Mouse (Mus musculus): Measurements from ENCODE around the gene Agtpbp1. TPM values are rescaled to one million over a fixed set of nuclear protein-coding genes. Genes with fewer than 3 reads are reported as not detected.

The Agtpbp1 gene
- total RNA-seq, 1 experiment: 25.0 TPM

- no peak for DNase-seq (ENCODE audit: low read depth, low spot score)
- Histone ChIP-seq H3K9ac (ENCODE audit: insufficient read depth, low read depth, low read length, poor library complexity, severe bottlenecking) (no peak overlapping the region), H3K4me3 (ENCODE audit: insufficient read depth in 1 of 2, low read depth in 1 of 2, low read length in 2 of 2, poor library complexity in 1 of 2, severe bottlenecking in 1 of 2) (no peak overlapping the region), H3K9me3 (ENCODE audit: control insufficient read depth, insufficient read depth, low read depth, low read length) (no peaks in the 10 kb centered on the region), H3K36me3 (ENCODE audit: control insufficient read depth, insufficient read depth, low read length, poor library complexity, severe bottlenecking) (no peaks in the 10 kb centered on the region), H3K27ac (ENCODE audit: insufficient read depth, low read depth, low read length, poor library complexity, severe bottlenecking) (no peak overlapping the region), H3K4me1 (ENCODE audit: control insufficient read depth in 2 of 2, insufficient read depth in 2 of 2, low read length in 2 of 2, poor library complexity in 1 of 2) (no peaks in the 10 kb centered on the region)
- in situ Hi-C loops (cut with MboI; ENCODE audit: low sequenced_read_pairs in 2 of 2, unreplicated experiment in 2 of 2): no loop called here
- TF ChIP-seq HCFC1 (IDR thresholded peaks at IDR 0.05; ENCODE audit: borderline replicate concordance, insufficient read depth, low read length) (no peak), ZC3H11A (IDR thresholded peaks at IDR 0.05; ENCODE audit: borderline replicate concordance, low read depth, low read length) (no peak), CHD2 (IDR thresholded peaks at IDR 0.05; ENCODE audit: low read depth, low read length) (no peak), MAFK (IDR thresholded peaks at IDR 0.05; ENCODE audit: insufficient read depth, low read depth, low read length) (no peak), ZNF384 (IDR thresholded peaks at IDR 0.05; ENCODE audit: low read depth, low read length) (no peak)
Observed at GRCm38 (mm10) chr13:59542411-59542810, 42.6 kb downstream of the Agtpbp1 start.

DNA sequence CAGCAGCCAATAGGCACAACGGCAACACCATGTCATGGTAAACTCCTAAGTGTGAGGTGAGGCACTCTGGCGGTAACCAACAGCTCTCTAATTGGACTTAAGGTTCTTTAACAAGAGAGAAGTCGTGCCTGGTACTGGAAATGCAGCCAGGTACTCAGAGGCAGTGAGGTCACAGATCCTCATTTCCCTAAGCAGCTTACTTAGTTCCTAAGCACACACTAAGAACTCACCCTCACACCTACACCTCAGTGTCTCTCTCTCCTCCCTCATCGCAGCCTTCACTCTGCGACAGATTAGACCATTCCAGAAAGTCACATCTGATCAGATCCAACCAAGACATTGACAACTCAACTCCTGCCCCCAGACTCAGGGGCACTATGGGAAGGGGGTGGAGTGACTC lies 45.0 kb downstream of the Agtpbp1 start:
- H3K27ac ChIP-seq (ENCODE audit: insufficient read depth, low read depth, low read length, poor library complexity, severe bottlenecking): no peak overlapping the region
- no peak for DNase-seq (ENCODE audit: low read depth, low spot score)
- H3K9ac ChIP-seq (ENCODE audit: insufficient read depth, low read depth, low read length, poor library complexity, severe bottlenecking): no peak overlapping the region
- TF ChIP-seq MAFK (IDR thresholded peaks at IDR 0.05; ENCODE audit: insufficient read depth, low read depth, low read length): no peak
- no peak for TF ChIP-seq CHD2 (IDR thresholded peaks at IDR 0.05; ENCODE audit: low read depth, low read length)
- no peak for TF ChIP-seq ZNF384 (IDR thresholded peaks at IDR 0.05; ENCODE audit: low read depth, low read length)
- TF ChIP-seq ZC3H11A (IDR thresholded peaks at IDR 0.05; ENCODE audit: borderline replicate concordance, low read depth, low read length): no peak
- no peaks in the 10 kb centered on the region for H3K36me3 ChIP-seq (ENCODE audit: control insufficient read depth, insufficient read depth, low read length, poor library complexity, severe bottlenecking)
- H3K4me3 ChIP-seq (ENCODE audit: insufficient read depth in 1 of 2, low read depth in 1 of 2, low read length in 2 of 2, poor library complexity in 1 of 2, severe bottlenecking in 1 of 2): no peak overlapping the region
- H3K9me3 ChIP-seq (ENCODE audit: control insufficient read depth, insufficient read depth, low read depth, low read length): no peaks in the 10 kb centered on the region
- no peaks in the 10 kb centered on the region for H3K4me1 ChIP-seq (ENCODE audit: control insufficient read depth in 2 of 2, insufficient read depth in 2 of 2, low read length in 2 of 2, poor library complexity in 1 of 2)
- in situ Hi-C loops (cut with MboI; ENCODE audit: low sequenced_read_pairs in 2 of 2, unreplicated experiment in 2 of 2): no loop called here

- Histone ChIP-seq H3K36me3 (ENCODE audit: control insufficient read depth, insufficient read depth, low read length, poor library complexity, severe bottlenecking) (no peaks in the 10 kb centered on the region), H3K27ac (ENCODE audit: insufficient read depth, low read depth, low read length, poor library complexity, severe bottlenecking) (no peak overlapping the region), H3K4me3 (ENCODE audit: insufficient read depth in 1 of 2, low read depth in 1 of 2, low read length in 2 of 2, poor library complexity in 1 of 2, severe bottlenecking in 1 of 2) (no peak overlapping the region), H3K9me3 (ENCODE audit: control insufficient read depth, insufficient read depth, low read depth, low read length) (no peaks in the 10 kb centered on the region), H3K9ac (ENCODE audit: insufficient read depth, low read depth, low read length, poor library complexity, severe bottlenecking) (no peak overlapping the region), H3K4me1 (ENCODE audit: control insufficient read depth in 2 of 2, insufficient read depth in 2 of 2, low read length in 2 of 2, poor library complexity in 1 of 2) (no peaks in the 10 kb centered on the region)
- in situ Hi-C loops (cut with MboI; ENCODE audit: low sequenced_read_pairs in 2 of 2, unreplicated experiment in 2 of 2): no loop called here
- DNase-seq (ENCODE audit: low read depth, low spot score): no peak
- no peak for TF ChIP-seq ZNF384 (IDR thresholded peaks at IDR 0.05; ENCODE audit: low read depth, low read length)
- TF ChIP-seq ZC3H11A (IDR thresholded peaks at IDR 0.05; ENCODE audit: borderline replicate concordance, low read depth, low read length): no peak
- TF ChIP-seq CHD2 (IDR thresholded peaks at IDR 0.05; ENCODE audit: low read depth, low read length): no peak
- no peak for TF ChIP-seq MAFK (IDR thresholded peaks at IDR 0.05; ENCODE audit: insufficient read depth, low read depth, low read length)
- no peak for TF ChIP-seq HCFC1 (IDR thresholded peaks at IDR 0.05; ENCODE audit: borderline replicate concordance, insufficient read depth, low read length)
Observed at GRCm38 (mm10) chr13:59538661-59539060, 46.4 kb downstream of the Agtpbp1 start.

GRCm38 (mm10) chr13:59536631-59537030 lies 48.4 kb downstream of the Agtpbp1 start:
- Histone ChIP-seq H3K4me3 (ENCODE audit: insufficient read depth in 1 of 2, low read depth in 1 of 2, low read length in 2 of 2, poor library complexity in 1 of 2, severe bottlenecking in 1 of 2) (no peak overlapping the region), H3K27ac (ENCODE audit: insufficient read depth, low read depth, low read length, poor library complexity, severe bottlenecking) (no peak overlapping the region), H3K4me1 (ENCODE audit: control insufficient read depth in 2 of 2, insufficient read depth in 2 of 2, low read length in 2 of 2, poor library complexity in 1 of 2) (no peaks in the 10 kb centered on the region), H3K9ac (ENCODE audit: insufficient read depth, low read depth, low read length, poor library complexity, severe bottlenecking) (no peak overlapping the region), H3K9me3 (ENCODE audit: control insufficient read depth, insufficient read depth, low read depth, low read length) (no peaks in the 10 kb centered on the region), H3K36me3 (ENCODE audit: control insufficient read depth, insufficient read depth, low read length, poor library complexity, severe bottlenecking) (no peaks in the 10 kb centered on the region; the same call in 1 of the 2 replicates)
- in situ Hi-C loops (cut with MboI; ENCODE audit: low sequenced_read_pairs in 2 of 2, unreplicated experiment in 2 of 2): no loop called here
- TF ChIP-seq CHD2 (IDR thresholded peaks at IDR 0.05; ENCODE audit: low read depth, low read length) (no peak), HCFC1 (IDR thresholded peaks at IDR 0.05; ENCODE audit: borderline replicate concordance, insufficient read depth, low read length) (no peak), ZC3H11A (IDR thresholded peaks at IDR 0.05; ENCODE audit: borderline replicate concordance, low read depth, low read length) (no peak), ZNF384 (IDR thresholded peaks at IDR 0.05; ENCODE audit: low read depth, low read length) (no peak), MAFK (IDR thresholded peaks at IDR 0.05; ENCODE audit: insufficient read depth, low read depth, low read length) (no peak)
- DNase-seq (ENCODE audit: low read depth, low spot score): no peak

DNA sequence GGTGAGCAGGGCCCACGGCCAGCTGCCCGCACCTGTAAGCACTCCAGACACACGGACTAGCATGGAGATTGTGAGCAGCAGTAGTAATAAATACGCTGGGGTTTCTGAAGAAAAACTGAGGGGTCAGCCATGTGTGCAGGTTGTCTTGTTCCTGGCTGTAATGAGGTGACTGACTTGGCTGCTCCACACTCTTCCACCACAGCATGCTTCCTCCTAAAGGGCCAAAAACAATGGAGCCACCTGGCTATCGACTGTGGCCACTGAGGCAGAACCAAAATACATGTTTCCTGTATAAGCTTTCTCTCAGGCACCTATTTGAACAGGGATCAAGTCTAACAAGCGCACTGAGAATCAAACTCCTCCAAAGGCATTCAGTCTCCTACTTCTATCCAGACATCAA lies 49.3 kb downstream of the Agtpbp1 start:
- no peak overlapping the region for H3K27ac ChIP-seq (ENCODE audit: insufficient read depth, low read depth, low read length, poor library complexity, severe bottlenecking)

More for the DNA sequence above, 49.3 kb downstream of the Agtpbp1 start:
- in situ Hi-C loops (cut with MboI; ENCODE audit: low sequenced_read_pairs in 2 of 2, unreplicated experiment in 2 of 2): no loop called here
- no peak for TF ChIP-seq CHD2 (IDR thresholded peaks at IDR 0.05; ENCODE audit: low read depth, low read length)
- no peak for TF ChIP-seq ZNF384 (IDR thresholded peaks at IDR 0.05; ENCODE audit: low read depth, low read length)
- TF ChIP-seq ZC3H11A (IDR thresholded peaks at IDR 0.05; ENCODE audit: borderline replicate concordance, low read depth, low read length): no peak
- no peak for TF ChIP-seq MAFK (IDR thresholded peaks at IDR 0.05; ENCODE audit: insufficient read depth, low read depth, low read length)
- no peak for TF ChIP-seq HCFC1 (IDR thresholded peaks at IDR 0.05; ENCODE audit: borderline replicate concordance, insufficient read depth, low read length)
- no peaks in the 10 kb centered on the region; the same call in 1 of the 2 replicates for H3K36me3 ChIP-seq (ENCODE audit: control insufficient read depth, insufficient read depth, low read length, poor library complexity, severe bottlenecking)
- no peaks in the 10 kb centered on the region for H3K9me3 ChIP-seq (ENCODE audit: control insufficient read depth, insufficient read depth, low read depth, low read length)
- H3K4me3 ChIP-seq (ENCODE audit: insufficient read depth in 1 of 2, low read depth in 1 of 2, low read length in 2 of 2, poor library complexity in 1 of 2, severe bottlenecking in 1 of 2): no peak overlapping the region
- no peaks in the 10 kb centered on the region for H3K4me1 ChIP-seq (ENCODE audit: control insufficient read depth in 2 of 2, insufficient read depth in 2 of 2, low read length in 2 of 2, poor library complexity in 1 of 2)
- H3K9ac ChIP-seq (ENCODE audit: insufficient read depth, low read depth, low read length, poor library complexity, severe bottlenecking): no peak overlapping the region
- DNase-seq (ENCODE audit: low read depth, low spot score): no peak
